Mouse (Mus musculus): Measurements from ENCODE around the gene Pole4.

Gene Pole4

GRCm38 (mm10) chr6:82705221-82705620, at the start of gene Pole4:
Gene Pole4, minus strand, starts transcription at chr6:82705365.
- DNase-seq, result no peak

GRCm38 (mm10) chr6:82754769-82755168, 49.6 kb upstream of the Pole4 start:
- DNase-seq, result no peak

- peak; percentile 30 to 38 for DNase-seq
Observed at GRCm38 (mm10) chr6:82753638-82754361, 48.6 kb upstream of the Pole4 start.

- DNase-seq, result no peak
Observed at GRCm38 (mm10) chr6:82753061-82753460, 47.9 kb upstream of the Pole4 start.

- no peak for DNase-seq
Observed at GRCm38 (mm10) chr6:82751791-82752190, 46.6 kb upstream of the Pole4 start.

- DNase-seq, result no peak
Observed at GRCm38 (mm10) chr6:82751031-82751430, 45.9 kb upstream of the Pole4 start.

- DNase-seq, result no peak
Observed at GRCm38 (mm10) chr6:82750063-82750462, 44.9 kb upstream of the Pole4 start.

- peak; percentile 33 to 48 for DNase-seq
Observed at GRCm38 (mm10) chr6:82748106-82748672, 43.0 kb upstream of the Pole4 start.

- no peak for DNase-seq
Observed at GRCm38 (mm10) chr6:82747085-82747484, 41.9 kb upstream of the Pole4 start.

- DNase-seq, result no peak
Observed at GRCm38 (mm10) chr6:82744553-82744952, 39.4 kb upstream of the Pole4 start.

- DNase-seq, result no peak
Observed at GRCm38 (mm10) chr6:82741518-82741880, 36.3 kb upstream of the Pole4 start.

- no peak for DNase-seq
Observed at GRCm38 (mm10) chr6:82740868-82741517, 35.8 kb upstream of the Pole4 start.

- peak; percentile 20 to 66 for DNase-seq
Observed at GRCm38 (mm10) chr6:82740269-82740668, 35.1 kb upstream of the Pole4 start.

- no peak for DNase-seq
Observed at GRCm38 (mm10) chr6:82737634-82738540, 32.7 kb upstream of the Pole4 start.

GRCm38 (mm10) chr6:82736626-82737600, 31.7 kb upstream of the Pole4 start:
- DNase-seq, result no peak

GRCm38 (mm10) chr6:82735347-82735746, 30.2 kb upstream of the Pole4 start:
- DNase-seq, result no peak

- no peak for DNase-seq
Observed at GRCm38 (mm10) chr6:82728635-82729034, 23.5 kb upstream of the Pole4 start.

- DNase-seq, result no peak
Observed at GRCm38 (mm10) chr6:82727206-82727605, 22.0 kb upstream of the Pole4 start.

- DNase-seq, result no peak
Observed at GRCm38 (mm10) chr6:82723321-82723720, 18.2 kb upstream of the Pole4 start.

- no peak for DNase-seq
Observed at GRCm38 (mm10) chr6:82716126-82716525, 11.0 kb upstream of the Pole4 start.

- DNase-seq, result no peak
Observed at GRCm38 (mm10) chr6:82715653-82716052, 10.5 kb upstream of the Pole4 start.

- DNase-seq, result no peak
Observed at GRCm38 (mm10) chr6:82715253-82715652, 10.1 kb upstream of the Pole4 start.
